Mouse (Mus musculus): ENCODE measurements around the gene Hmg20b.

DNA sequence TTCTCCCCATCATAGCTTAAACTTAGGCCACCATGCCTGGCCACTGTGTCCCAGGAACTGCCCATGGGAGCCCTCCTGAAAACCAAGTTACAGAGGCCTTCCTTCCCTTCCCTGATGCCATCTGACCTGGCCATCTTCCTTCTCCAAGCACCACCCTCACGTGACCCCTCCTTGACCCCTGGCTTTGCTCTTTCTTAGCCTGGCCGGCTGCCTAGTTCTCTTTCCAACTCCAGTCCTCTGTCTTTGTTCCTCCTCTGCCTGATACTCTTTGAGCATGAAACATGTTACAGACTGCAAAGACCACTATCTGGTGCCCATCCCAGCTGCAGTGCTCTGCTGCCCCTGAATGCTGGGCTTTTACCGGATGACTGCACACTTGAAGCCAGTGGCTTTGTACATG lies 39.1 kb upstream of the Hmg20b start:
- TF ChIP-seq CTCF (conservative IDR thresholded peaks at IDR 0.05; ENCODE audit: low read length) = no peak
- no peak for TF ChIP-seq NANOG (IDR thresholded peaks at IDR 0.05; ENCODE audit: borderline replicate concordance, low read length)
- no peak for TF ChIP-seq POU5F1 (IDR thresholded peaks at IDR 0.05; ENCODE audit: borderline replicate concordance, low read length)

Data from E14TG2a.4 (cell line).